Mouse (Mus musculus) kidney, adult 2 months (tissue): ENCODE measurements around the gene Gm17617.

ENCODE experiments used
- CTCF ChIP-seq: fragments of 200-500 bp; conservative IDR thresholded peaks from 2 replicates; pipeline ENCODE4 v1.5.1; 2011; ENCODE audit warnings: low read depth, mild to moderate bottlenecking, control low read depth, low read length, moderate library complexity, mixed read lengths; ENCODE audit not compliant: insufficient read depth, insufficient read length
- POLR2A ChIP-seq: fragments of 200-500 bp; IDR thresholded peaks from one replicate; pipeline ENCODE4 v1.6.1; 2011; ENCODE audit warnings: low read depth, low read length, control low read depth

DNA sequence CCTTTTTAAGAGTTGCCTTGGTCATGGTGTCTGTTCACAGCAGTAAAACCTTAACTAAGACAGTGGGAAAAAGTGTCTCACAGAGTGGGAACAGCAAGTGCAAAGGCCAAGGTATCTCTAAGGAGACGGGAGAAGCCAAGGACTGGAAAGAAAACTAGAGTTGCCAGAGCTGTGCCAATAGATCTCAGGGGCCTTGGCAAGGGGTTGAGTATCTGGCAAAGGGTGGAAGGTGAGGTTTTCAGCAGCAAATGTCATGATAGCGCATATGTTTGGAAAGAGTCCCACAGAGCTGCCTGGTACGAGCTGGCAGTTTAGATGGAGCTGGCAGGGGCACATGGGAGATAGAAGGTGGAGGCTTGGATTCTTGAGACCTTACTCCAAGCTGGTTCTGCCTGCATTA lies 46.2 kb upstream of the Gm17617 start:
- TF ChIP-seq CTCF (no peak), POLR2A (no peak)
